Mouse (Mus musculus): ENCODE data around the gene Ppp1r27.

DNA sequence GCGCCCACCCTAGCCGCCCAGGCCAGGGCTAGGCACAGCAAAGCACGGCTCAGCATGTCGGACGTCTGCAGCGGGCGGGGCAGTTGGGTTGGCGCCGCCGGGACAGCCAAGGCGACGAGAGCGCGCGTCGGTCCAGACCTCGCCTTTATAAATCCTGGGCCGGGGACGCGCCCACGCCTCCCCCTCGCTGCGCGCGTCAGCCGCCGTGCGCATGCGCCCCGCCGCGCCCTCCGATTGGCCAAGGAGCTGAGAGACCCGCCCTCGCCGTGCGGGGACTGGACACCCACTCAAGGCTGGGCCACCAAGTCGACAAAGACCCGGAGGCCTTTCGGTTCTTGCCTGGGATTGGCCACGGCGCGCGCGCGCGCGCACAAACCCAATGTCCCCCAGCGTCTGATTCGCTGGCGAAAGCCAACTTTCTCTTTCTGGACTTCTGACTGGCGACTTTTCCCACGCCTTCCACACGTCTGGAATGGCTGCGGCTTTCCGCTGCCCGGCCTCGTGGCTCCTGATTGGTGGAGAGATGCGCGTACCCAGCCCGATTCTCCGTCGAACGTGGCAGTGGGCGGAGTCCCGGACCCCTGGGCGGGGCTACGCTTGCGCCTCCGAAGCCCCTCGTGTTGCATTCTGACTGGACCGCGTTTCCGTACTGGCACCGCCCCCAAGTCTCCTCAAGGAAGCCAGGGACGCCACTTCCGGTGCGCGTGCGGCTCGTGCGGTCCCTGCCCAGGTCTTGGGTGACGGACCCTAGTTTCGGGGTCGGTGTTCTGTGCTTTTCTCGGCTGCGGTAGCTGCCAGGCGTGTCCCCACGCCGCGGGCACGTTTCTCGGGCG, 22.0 kb upstream of the Ppp1r27 start, which contains the start of gene P4hb:
- TF ChIP-seq CTCF (IDR thresholded peaks at IDR 0.05; ENCODE audit: borderline replicate concordance, insufficient read depth, low read depth, low read length) (no peak), POLR2A (IDR thresholded peaks at IDR 0.05; ENCODE audit: borderline replicate concordance, insufficient read depth, low read length) (peak; percentile 97)
